Mouse (Mus musculus) limb, embryonic 14.5 days (tissue): Measurements from ENCODE around the gene Apol6. TPM values are rescaled to one million over a fixed set of nuclear protein-coding genes. Genes with fewer than 3 reads are reported as not detected.
"Not testable (repeated sequence)": the region's sequence is repeated elsewhere in the genome, so short reads cannot be mapped to it uniquely, and the experiment has no call there.

Experiments used
- ATAC-seq: fragments of 200-750 bp; cut with Nextera tagmentation; 2 replicates; pipeline ENCODE4 v1.8.0; 2017; ENCODE audit warnings: low read depth, moderate number of reproducible peaks, moderate TSS enrichment; ENCODE audit not compliant: low FRiP score
- DNase-seq: peaks from one replicate; pipeline ENCODE4 v3.0.0-alpha.2; 2015; ENCODE audit warnings: low spot score
- H3K27ac ChIP-seq: fragments of 300-500 bp; sonication (generic); replicated peaks from 2 replicates; pipeline ENCODE4 v1.5.1; 2014; ENCODE audit warnings: low read depth, mild to moderate bottlenecking, low read length, moderate library complexity, mixed read lengths
- H3K27me3 ChIP-seq: fragments of 300-500 bp; sonication (generic); 2 replicates; pipeline ENCODE4 v1.6.1; 2014; ENCODE audit warnings: low read length, mixed read lengths; ENCODE audit not compliant: control insufficient read depth, insufficient read depth
- H3K36me3 ChIP-seq: fragments of 300-500 bp; sonication (generic); 2 replicates; pipeline ENCODE4 v1.6.1; 2014; ENCODE audit warnings: mild to moderate bottlenecking, low read length, moderate library complexity, mixed read lengths; ENCODE audit not compliant: control insufficient read depth, insufficient read depth
- H3K4me1 ChIP-seq: fragments of 300-500 bp; sonication (generic); 2 replicates; pipeline ENCODE4 v1.6.1; 2014; ENCODE audit warnings: antibody characterized with exemption, low read length, mixed read lengths; ENCODE audit not compliant: control insufficient read depth, insufficient read depth
- H3K4me2 ChIP-seq: fragments of 300-500 bp; sonication (generic); replicated peaks from 2 replicates; pipeline ENCODE4 v1.6.1; 2014; ENCODE audit warnings: low read depth, mild to moderate bottlenecking, low read length, moderate library complexity; ENCODE audit not compliant: severe bottlenecking
- H3K4me3 ChIP-seq: fragments of 300-500 bp; sonication (generic); replicated peaks from 2 replicates; pipeline ENCODE4 v1.5.1; 2014; ENCODE audit warnings: low read length
- H3K9ac ChIP-seq: fragments of 300-500 bp; sonication (generic); 2 replicates; pipeline ENCODE4 v1.6.1; 2014; ENCODE audit warnings: mild to moderate bottlenecking, low read depth, low read length, moderate library complexity; ENCODE audit not compliant: severe bottlenecking
- H3K9me3 ChIP-seq: fragments of 300-500 bp; sonication (generic); 2 replicates; pipeline ENCODE4 v1.6.1; 2016; ENCODE audit warnings: low read length; ENCODE audit not compliant: control insufficient read depth
- POLR2A ChIP-seq: fragments of 200-500 bp; IDR thresholded peaks from 2 replicates; pipeline ENCODE4 v1.8.0; 2012; ENCODE audit warnings: inconsistent platforms, mild to moderate bottlenecking, moderate library complexity, borderline replicate concordance; ENCODE audit not compliant: insufficient read depth, insufficient read length; ENCODE audit errors: extremely low read depth
- WGBS: fragments of 180-500 bp; shearing (Covaris S2); extraction: QIAGEN DNeasy Blood & Tissue Kit; methylation state at CpG from one replicate; pipeline ENCODE4 v1.1.7; 2014; 5-methylcytosine and 5-hydroxymethylcytosine counted together
- polyA plus RNA-seq, 2 experiments: library from polyadenylated mRNA; depleted of rRNA in 1 of 2; stranded (reverse) in 1 of 2; unstranded in 1 of 2; fragments of >200 nt; fragmentation: Nextera tagmentation in 1 of 2; extraction: Ambion mirVana in 1 of 2; gene quantifications; 2 replicates each; pipeline versions ENCODE4 v1.2.1 to v1.2.3; 2012 to 2014

Gene Apol6
- polyA plus RNA-seq, 2 experiments, result 0.49 TPM; not detected in 1

DNA sequence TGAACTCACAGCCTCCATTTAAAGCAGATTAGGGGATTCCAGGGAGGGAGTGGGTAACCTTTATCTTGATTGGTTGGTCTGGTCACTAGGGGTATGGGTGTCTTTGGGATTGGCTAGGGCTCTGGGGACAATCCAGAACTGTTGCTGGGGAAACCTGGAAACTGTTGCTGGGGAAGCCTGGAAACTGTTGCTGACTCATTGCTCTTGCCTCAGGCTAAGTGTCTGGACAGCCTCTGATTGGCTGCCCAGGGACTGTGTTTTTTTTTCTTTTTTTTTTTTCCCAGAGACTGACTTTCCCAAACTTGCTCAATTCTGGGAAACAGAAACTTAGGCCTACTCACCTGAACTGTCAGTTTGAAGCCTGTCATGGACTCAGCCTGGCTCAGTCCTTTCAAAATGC is 14.0 kb downstream of the Apol6 start:
- no peak for TF ChIP-seq POLR2A

GRCm38 (mm10) chr15:77059416-77059815 is 14.9 kb downstream of the Apol6 start:
- not testable (repeated sequence) for H3K4me3 ChIP-seq, H3K27ac ChIP-seq, H3K4me2 ChIP-seq, H3K9me3 ChIP-seq, ATAC-seq, H3K9ac ChIP-seq, DNase-seq, H3K36me3 ChIP-seq, H3K4me1 ChIP-seq, H3K27me3 ChIP-seq
- WGBS, result 78% methylated on average over 4 of the region's 4 CpGs

More for the DNA sequence above, 14.0 kb downstream of the Apol6 start:
- H3K9ac ChIP-seq, result no peak overlapping the region
- no peaks in the 10 kb centered on the region for H3K27me3 ChIP-seq
- H3K4me1 ChIP-seq, result no peaks in the 10 kb centered on the region; the same call in 1 of the 2 replicates
- H3K9me3 ChIP-seq, result 0 out of 2 replicates have a peak, but pooled peaks cover 3% of the 10 kb centered on the region
- no peak overlapping the region for H3K4me3 ChIP-seq
- no peaks in the 10 kb centered on the region for H3K36me3 ChIP-seq
- no peak overlapping the region for H3K27ac ChIP-seq
- no peak for ATAC-seq
- H3K4me2 ChIP-seq, result no peak overlapping the region
- DNase-seq, result no peak

- Histone ChIP-seq H3K4me2 (no peak overlapping the region), H3K4me3 (no peak overlapping the region), H3K27me3 (no peaks in the 10 kb centered on the region), H3K4me1 (no peaks in the 10 kb centered on the region), H3K9me3 (0 out of 2 replicates have a peak, but pooled peaks cover 3% of the 10 kb centered on the region), H3K36me3 (no peaks in the 10 kb centered on the region), H3K27ac (no peak overlapping the region), H3K9ac (no peak overlapping the region)
- ATAC-seq (no peak), DNase-seq (no peak)
- no peak for TF ChIP-seq POLR2A
Measured at GRCm38 (mm10) chr15:77062746-77063145, 18.2 kb downstream of the Apol6 start.

DNA sequence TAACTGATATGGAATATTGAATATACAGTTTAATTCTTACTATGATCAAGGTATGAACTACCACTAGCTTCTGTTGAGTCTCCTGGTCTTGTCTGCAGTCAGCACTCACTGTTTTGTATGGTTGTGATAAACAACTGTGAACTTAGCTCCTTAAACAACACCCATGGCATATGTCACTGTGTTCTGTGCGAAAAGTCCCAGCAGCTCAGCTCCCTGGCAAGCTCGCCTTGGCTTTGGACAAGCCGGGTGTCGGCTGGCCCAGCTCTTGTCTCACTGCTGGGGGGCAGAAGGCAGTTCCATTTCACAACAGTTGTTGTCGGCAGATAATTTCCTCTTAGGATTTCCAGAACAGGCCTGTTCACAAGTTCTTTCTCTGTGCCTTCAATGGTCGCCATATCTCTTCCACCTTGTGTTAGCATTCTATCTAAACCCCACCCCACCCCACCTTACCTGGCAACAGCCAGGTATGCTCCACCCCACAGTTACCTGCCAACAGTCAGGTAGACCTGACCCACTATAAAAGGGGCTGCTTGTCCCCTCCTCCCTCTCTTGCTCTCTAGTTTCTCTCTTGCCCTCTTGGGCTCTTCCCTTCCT is 20.8 kb downstream of the Apol6 start:
- no peak for TF ChIP-seq POLR2A
- Histone ChIP-seq H3K4me2 (no peak overlapping the region), H3K9me3 (no peaks in the 10 kb centered on the region), H3K4me3 (no peak overlapping the region), H3K4me1 (no peaks in the 10 kb centered on the region), H3K27me3 (no peaks in the 10 kb centered on the region), H3K9ac (no peak overlapping the region), H3K36me3 (no peaks in the 10 kb centered on the region), H3K27ac (no peak overlapping the region)
- no peak for DNase-seq
- no peak for ATAC-seq
- WGBS, result 87% methylated on average over 6 of the region's 6 CpGs

DNA sequence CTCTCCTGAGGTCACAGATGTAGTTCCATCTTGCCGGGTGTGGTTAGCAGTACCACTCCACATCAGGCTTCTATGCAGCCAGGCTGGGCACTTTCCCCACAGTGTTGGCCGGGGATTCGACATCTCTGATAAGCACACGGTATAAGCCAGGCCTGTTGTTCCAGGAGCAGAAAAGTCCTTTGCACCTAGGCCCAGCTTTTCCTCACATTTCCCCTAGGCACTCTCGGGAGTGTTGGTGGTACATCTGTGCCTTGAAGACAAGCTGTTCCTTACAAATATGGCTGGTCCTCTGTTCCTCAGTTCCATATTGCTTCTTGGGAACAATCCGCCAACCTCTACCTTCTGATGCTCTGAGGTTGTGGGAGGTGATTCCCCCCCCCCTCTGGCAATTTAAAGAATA is 21.7 kb downstream of the Apol6 start:
- H3K9me3 ChIP-seq, result no peaks in the 10 kb centered on the region
- ATAC-seq (no peak), DNase-seq (no peak)
- no peak overlapping the region for H3K9ac ChIP-seq
- 0 out of 2 replicates have a peak, but pooled peaks cover 3% of the 10 kb centered on the region for H3K4me1 ChIP-seq
- no peak for TF ChIP-seq POLR2A
- 86% methylated on average over 6 of the region's 6 CpGs for WGBS
- H3K4me2 ChIP-seq, result no peak overlapping the region
- H3K36me3 ChIP-seq, result no peaks in the 10 kb centered on the region
- H3K4me3 ChIP-seq, result no peak overlapping the region
- H3K27me3 ChIP-seq, result no peaks in the 10 kb centered on the region
- no peak overlapping the region for H3K27ac ChIP-seq

DNA sequence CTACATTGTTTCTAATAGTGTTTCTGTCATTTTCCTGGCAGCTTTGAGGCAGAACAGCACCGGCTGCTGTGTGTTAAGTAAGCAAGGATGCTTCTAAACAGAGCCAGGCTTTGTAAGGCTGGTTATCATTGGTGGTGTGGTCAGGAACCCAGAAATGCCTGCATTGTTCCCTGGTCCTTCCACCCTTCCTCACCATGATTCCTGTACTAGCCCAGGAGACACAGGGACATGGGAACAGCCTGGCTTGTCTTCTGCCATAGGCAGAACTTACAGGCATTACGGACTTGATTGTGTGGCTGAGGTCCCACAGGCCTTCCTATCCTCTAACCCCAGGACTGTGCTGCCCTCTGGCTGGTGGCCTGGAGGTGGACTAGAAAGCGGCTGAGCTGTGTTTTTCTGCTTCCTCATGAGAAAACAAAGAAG is 23.9 kb downstream of the Apol6 start:
- ATAC-seq (no peak), DNase-seq (no peak)
- peaks cover 2% of the 10 kb centered on the region; the same call in 1 of the 2 replicates for H3K36me3 ChIP-seq
- H3K4me1 ChIP-seq, result peaks cover 16% of the 10 kb centered on the region
- no peak overlapping the region for H3K9ac ChIP-seq
- H3K9me3 ChIP-seq, result no peaks in the 10 kb centered on the region
- 69% methylated on average over 3 of the region's 3 CpGs for WGBS
- no peak overlapping the region for H3K4me2 ChIP-seq
- H3K27me3 ChIP-seq, result no peaks in the 10 kb centered on the region
- no peak for TF ChIP-seq POLR2A
- no peak overlapping the region for H3K4me3 ChIP-seq
- H3K27ac ChIP-seq, result no peak overlapping the region
